Mouse (Mus musculus): ENCODE data around the gene Fbxo9. TPM values are rescaled to one million over a fixed set of nuclear protein-coding genes. Genes with fewer than 3 reads are reported as not detected.
"Not testable (repeated sequence)": the region's sequence is repeated elsewhere in the genome, so short reads cannot be mapped to it uniquely, and the experiment has no call there.

The Fbxo9 gene
- polyA plus RNA-seq (2014; fragmentation: Nextera tagmentation; extraction: Ambion mirVana) = 29.8 and 30.8 TPM in 2 replicates

GRCm38 (mm10) chr9:78108796-78109239 is at the start of gene Fbxo9, which contains the start of gene Ick:
Gene Fbxo9, minus strand, starts transcription at chr9:78109065.
Gene Ick, plus strand, starts transcription at chr9:78109192.
- peak within 1 kb of the TSS; percentile 84 for H3K9ac ChIP-seq (ENCODE audit: low read length)
- under 1% methylated on average over 20 of the region's 20 CpGs for WGBS
- H3K4me3 ChIP-seq (ENCODE audit: low read depth, low read length) = peak within 1 kb of the TSS; percentile 79
- ATAC-seq (replicated peaks; ENCODE audit: low FRiP score) (peak; percentile 92), DNase-seq (ENCODE audit: low spot score) (peak; percentile 88)
- peak within 1 kb of the TSS; percentile 75 for H3K27ac ChIP-seq (ENCODE audit: low read depth, low read length)
- no peaks in the 10 kb centered on the region for H3K9me3 ChIP-seq (ENCODE audit: control insufficient read depth, low read length)
- no peaks in the 10 kb centered on the region for H3K4me1 ChIP-seq (replicated peaks; ENCODE audit: control insufficient read depth, insufficient read depth, low read length)
- H3K27me3 ChIP-seq (ENCODE audit: control insufficient read depth, insufficient read depth, low read length) = no peaks in the 10 kb centered on the region
- H3K36me3 ChIP-seq (ENCODE audit: control insufficient read depth, insufficient read depth, low read length) = no peaks in the 10 kb centered on the region
- peak within 1 kb of the TSS; percentile 84 for H3K4me2 ChIP-seq (ENCODE audit: low read depth, low read length, severe bottlenecking)

- no peaks in the 10 kb centered on the region for H3K4me1 ChIP-seq (replicated peaks; ENCODE audit: control insufficient read depth, insufficient read depth, low read length)
- no peak overlapping the region for H3K4me3 ChIP-seq (ENCODE audit: low read depth, low read length)
- H3K36me3 ChIP-seq (ENCODE audit: control insufficient read depth, insufficient read depth, low read length) = peaks cover 9% of the 10 kb centered on the region; the same call in 1 of the 2 replicates
- H3K9ac ChIP-seq (ENCODE audit: low read length) = no peak overlapping the region
- no peaks in the 10 kb centered on the region for H3K27me3 ChIP-seq (ENCODE audit: control insufficient read depth, insufficient read depth, low read length)
- ATAC-seq (replicated peaks; ENCODE audit: low FRiP score) (no peak), DNase-seq (ENCODE audit: low spot score) (no peak)
- no peaks in the 10 kb centered on the region for H3K9me3 ChIP-seq (ENCODE audit: control insufficient read depth, low read length)
- no peak overlapping the region for H3K27ac ChIP-seq (ENCODE audit: low read depth, low read length)
- H3K4me2 ChIP-seq (ENCODE audit: low read depth, low read length, severe bottlenecking) = no peak overlapping the region
- WGBS = 79% methylated on average over 1 of the region's 1 CpGs
These were observed 48.4 kb upstream of the Fbxo9 start for GRCm38 (mm10) chr9:78157221-78157620.

GRCm38 (mm10) chr9:78154211-78154977 is 45.5 kb upstream of the Fbxo9 start:
- Histone ChIP-seq H3K4me3 (ENCODE audit: low read depth, low read length) (no peak overlapping the region), H3K4me2 (ENCODE audit: low read depth, low read length, severe bottlenecking) (no peak overlapping the region), H3K9me3 (ENCODE audit: control insufficient read depth, low read length) (no peaks in the 10 kb centered on the region), H3K36me3 (ENCODE audit: control insufficient read depth, insufficient read depth, low read length) (no peaks in the 10 kb centered on the region; the same call in 1 of the 2 replicates), H3K27ac (ENCODE audit: low read depth, low read length) (no peak overlapping the region), H3K27me3 (ENCODE audit: control insufficient read depth, insufficient read depth, low read length) (no peaks in the 10 kb centered on the region), H3K9ac (ENCODE audit: low read length) (no peak overlapping the region), H3K4me1 (replicated peaks; ENCODE audit: control insufficient read depth, insufficient read depth, low read length) (no peaks in the 10 kb centered on the region)
- WGBS = 91% methylated on average over 11 of the region's 11 CpGs
- DNase-seq (ENCODE audit: low spot score) (no peak), ATAC-seq (replicated peaks; ENCODE audit: low FRiP score) (no peak)

- H3K36me3 ChIP-seq (ENCODE audit: control insufficient read depth, insufficient read depth, low read length) = not testable (repeated sequence)
These were observed 40.9 kb upstream of the Fbxo9 start for GRCm38 (mm10) chr9:78149770-78150169.

GRCm38 (mm10) chr9:78148149-78148548 is 39.3 kb upstream of the Fbxo9 start:
- H3K27ac ChIP-seq (ENCODE audit: low read depth, low read length) = no peak overlapping the region
- H3K27me3 ChIP-seq (ENCODE audit: control insufficient read depth, insufficient read depth, low read length) = no peaks in the 10 kb centered on the region
- no peaks in the 10 kb centered on the region for H3K9me3 ChIP-seq (ENCODE audit: control insufficient read depth, low read length)
- no peak overlapping the region for H3K4me3 ChIP-seq (ENCODE audit: low read depth, low read length)
- no peaks in the 10 kb centered on the region; the same call in 1 of the 2 replicates for H3K36me3 ChIP-seq (ENCODE audit: control insufficient read depth, insufficient read depth, low read length)
- ATAC-seq (replicated peaks; ENCODE audit: low FRiP score) (no peak), DNase-seq (ENCODE audit: low spot score) (no peak)
- H3K4me2 ChIP-seq (ENCODE audit: low read depth, low read length, severe bottlenecking) = no peak overlapping the region
- H3K4me1 ChIP-seq (replicated peaks; ENCODE audit: control insufficient read depth, insufficient read depth, low read length) = no peaks in the 10 kb centered on the region
- no peak overlapping the region for H3K9ac ChIP-seq (ENCODE audit: low read length)
- 91% methylated on average over 6 of the region's 6 CpGs for WGBS

More at GRCm38 (mm10) chr9:78149770-78150169, 40.9 kb upstream of the Fbxo9 start:
- not testable (repeated sequence) for H3K4me2 ChIP-seq (ENCODE audit: low read depth, low read length, severe bottlenecking); ATAC-seq (replicated peaks; ENCODE audit: low FRiP score); DNase-seq (ENCODE audit: low spot score); H3K4me3 ChIP-seq (ENCODE audit: low read depth, low read length); H3K9me3 ChIP-seq (ENCODE audit: control insufficient read depth, low read length); H3K4me1 ChIP-seq (replicated peaks; ENCODE audit: control insufficient read depth, insufficient read depth, low read length); H3K27me3 ChIP-seq (ENCODE audit: control insufficient read depth, insufficient read depth, low read length); H3K27ac ChIP-seq (ENCODE audit: low read depth, low read length); H3K9ac ChIP-seq (ENCODE audit: low read length)
- WGBS = 92% methylated on average over 2 of the region's 2 CpGs

- H3K27ac ChIP-seq (ENCODE audit: low read depth, low read length) = no peak overlapping the region
- WGBS = 71% methylated on average over 6 of the region's 6 CpGs
- DNase-seq (ENCODE audit: low spot score) (no peak), ATAC-seq (replicated peaks; ENCODE audit: low FRiP score) (no peak)
- H3K4me2 ChIP-seq (ENCODE audit: low read depth, low read length, severe bottlenecking) = no peak overlapping the region
- H3K4me3 ChIP-seq (ENCODE audit: low read depth, low read length) = no peak overlapping the region
- H3K27me3 ChIP-seq (ENCODE audit: control insufficient read depth, insufficient read depth, low read length) = no peaks in the 10 kb centered on the region
- H3K9me3 ChIP-seq (ENCODE audit: control insufficient read depth, low read length) = no peaks in the 10 kb centered on the region; the same call in 1 of the 2 replicates
- no peaks in the 10 kb centered on the region for H3K4me1 ChIP-seq (replicated peaks; ENCODE audit: control insufficient read depth, insufficient read depth, low read length)
- H3K36me3 ChIP-seq (ENCODE audit: control insufficient read depth, insufficient read depth, low read length) = peaks cover 8% of the 10 kb centered on the region
- no peak overlapping the region for H3K9ac ChIP-seq (ENCODE audit: low read length)
These were observed 37.8 kb upstream of the Fbxo9 start for GRCm38 (mm10) chr9:78146627-78147026.

GRCm38 (mm10) chr9:78146099-78146498 is 37.2 kb upstream of the Fbxo9 start:
- Histone ChIP-seq H3K4me2 (ENCODE audit: low read depth, low read length, severe bottlenecking) (no peak overlapping the region), H3K27ac (ENCODE audit: low read depth, low read length) (no peak overlapping the region), H3K4me1 (replicated peaks; ENCODE audit: control insufficient read depth, insufficient read depth, low read length) (no peaks in the 10 kb centered on the region), H3K36me3 (ENCODE audit: control insufficient read depth, insufficient read depth, low read length) (peaks cover 10% of the 10 kb centered on the region), H3K27me3 (ENCODE audit: control insufficient read depth, insufficient read depth, low read length) (no peaks in the 10 kb centered on the region), H3K4me3 (ENCODE audit: low read depth, low read length) (no peak overlapping the region), H3K9me3 (ENCODE audit: control insufficient read depth, low read length) (no peaks in the 10 kb centered on the region; the same call in 1 of the 2 replicates), H3K9ac (ENCODE audit: low read length) (no peak overlapping the region)
- DNase-seq (ENCODE audit: low spot score) (no peak), ATAC-seq (replicated peaks; ENCODE audit: low FRiP score) (no peak)
- 75% methylated on average over 4 of the region's 4 CpGs for WGBS

- H3K27me3 ChIP-seq (ENCODE audit: control insufficient read depth, insufficient read depth, low read length) = no peaks in the 10 kb centered on the region
- no peaks in the 10 kb centered on the region for H3K4me1 ChIP-seq (replicated peaks; ENCODE audit: control insufficient read depth, insufficient read depth, low read length)
- WGBS = 90% methylated on average over 4 of the region's 4 CpGs
- H3K4me2 ChIP-seq (ENCODE audit: low read depth, low read length, severe bottlenecking) = no peak overlapping the region
- no peak for ATAC-seq (replicated peaks; ENCODE audit: low FRiP score)
- no peak for DNase-seq (ENCODE audit: low spot score)
- H3K9me3 ChIP-seq (ENCODE audit: control insufficient read depth, low read length) = no peaks in the 10 kb centered on the region; the same call in 1 of the 2 replicates
- H3K9ac ChIP-seq (ENCODE audit: low read length) = no peak overlapping the region
- H3K27ac ChIP-seq (ENCODE audit: low read depth, low read length) = no peak overlapping the region
- H3K36me3 ChIP-seq (ENCODE audit: control insufficient read depth, insufficient read depth, low read length) = peaks cover 14% of the 10 kb centered on the region
- H3K4me3 ChIP-seq (ENCODE audit: low read depth, low read length) = no peak overlapping the region
These were observed 30.6 kb upstream of the Fbxo9 start for GRCm38 (mm10) chr9:78139463-78139862.
